Mouse (Mus musculus) layer of hippocampus, adult 8-10 months (tissue): ENCODE data around the gene Tfb2m. TPM values are rescaled to one million over a fixed set of nuclear protein-coding genes. Genes with fewer than 3 reads are reported as not detected.
A peak's percentile ranks its signal among the peaks of the same experiment; 100 is the strongest.

Experiments used
- DNase-seq, 2 experiments: peaks; one replicate each; pipeline ENCODE4 v3.0.0; 2022; ENCODE audit warnings: low spot score in 2 of 2
- total RNA-seq, 4 experiments: library from RNA; stranded (reverse); gene quantifications; 2 replicates each; pipeline ENCODE4 v1.2.4; 2022

The Tfb2m gene
- total RNA-seq, 4 experiments from 2014 or later: 20.1 to 26.4 (median 24.8) TPM

DNA sequence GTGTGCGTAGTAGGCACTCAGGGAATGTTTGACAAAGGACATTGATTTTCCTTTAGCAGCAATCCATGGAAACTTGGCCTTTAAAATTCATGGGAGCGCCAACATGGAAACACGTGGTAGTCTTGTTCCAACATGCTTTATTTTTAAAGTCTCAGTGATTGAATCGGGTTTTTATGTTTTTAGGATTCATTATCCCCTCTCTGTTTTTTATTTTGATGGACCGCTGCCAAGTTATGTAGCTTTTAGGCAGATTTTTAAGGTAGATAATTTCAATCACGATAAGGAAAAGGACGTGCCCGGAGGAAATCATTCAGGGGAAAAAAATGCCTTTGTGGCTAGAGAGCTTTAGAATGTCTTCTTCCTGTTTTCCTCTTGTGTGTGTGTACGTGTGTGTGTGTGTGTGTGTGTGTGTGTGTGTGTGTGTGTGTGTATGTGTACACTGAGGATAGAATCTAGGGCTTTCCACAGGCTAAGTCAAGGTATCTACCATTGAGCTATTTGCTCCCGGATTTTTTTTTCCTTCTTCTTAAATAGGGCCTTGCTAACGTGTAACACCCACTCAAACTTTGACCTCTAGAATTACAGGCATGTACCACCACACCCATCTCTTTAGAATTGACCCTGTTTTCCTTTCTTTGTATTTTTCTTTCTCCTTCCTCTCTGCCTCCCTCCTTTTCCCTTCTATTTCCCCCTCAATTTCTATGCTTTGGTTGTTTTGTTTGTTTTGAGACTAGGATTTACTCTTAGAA lies 13.6 kb upstream of the Tfb2m start:
- no peak for DNase-seq

DNA sequence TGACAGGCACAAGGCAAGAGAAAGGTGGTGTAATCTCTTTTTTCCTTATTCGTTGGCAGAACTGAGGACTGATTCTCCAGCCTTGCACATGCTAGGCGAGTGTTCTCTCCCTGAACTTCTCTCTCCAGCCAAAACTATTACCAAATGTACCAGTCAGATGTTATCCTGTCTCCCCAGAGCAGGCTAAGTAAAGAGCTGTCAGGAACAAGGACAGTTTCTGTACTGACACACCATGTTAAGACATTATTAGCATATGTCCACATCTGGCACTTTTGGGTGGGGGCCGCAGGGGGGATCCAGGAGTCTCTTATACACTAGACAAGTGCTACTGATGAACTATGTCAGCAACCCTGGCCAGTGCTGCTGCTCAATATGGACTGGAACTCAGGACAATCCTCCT lies 10.9 kb upstream of the Tfb2m start:
- no peak for DNase-seq

- no peak for DNase-seq
Measured at GRCm38 (mm10) chr1:179553949-179554347, 7.9 kb upstream of the Tfb2m start.

DNA sequence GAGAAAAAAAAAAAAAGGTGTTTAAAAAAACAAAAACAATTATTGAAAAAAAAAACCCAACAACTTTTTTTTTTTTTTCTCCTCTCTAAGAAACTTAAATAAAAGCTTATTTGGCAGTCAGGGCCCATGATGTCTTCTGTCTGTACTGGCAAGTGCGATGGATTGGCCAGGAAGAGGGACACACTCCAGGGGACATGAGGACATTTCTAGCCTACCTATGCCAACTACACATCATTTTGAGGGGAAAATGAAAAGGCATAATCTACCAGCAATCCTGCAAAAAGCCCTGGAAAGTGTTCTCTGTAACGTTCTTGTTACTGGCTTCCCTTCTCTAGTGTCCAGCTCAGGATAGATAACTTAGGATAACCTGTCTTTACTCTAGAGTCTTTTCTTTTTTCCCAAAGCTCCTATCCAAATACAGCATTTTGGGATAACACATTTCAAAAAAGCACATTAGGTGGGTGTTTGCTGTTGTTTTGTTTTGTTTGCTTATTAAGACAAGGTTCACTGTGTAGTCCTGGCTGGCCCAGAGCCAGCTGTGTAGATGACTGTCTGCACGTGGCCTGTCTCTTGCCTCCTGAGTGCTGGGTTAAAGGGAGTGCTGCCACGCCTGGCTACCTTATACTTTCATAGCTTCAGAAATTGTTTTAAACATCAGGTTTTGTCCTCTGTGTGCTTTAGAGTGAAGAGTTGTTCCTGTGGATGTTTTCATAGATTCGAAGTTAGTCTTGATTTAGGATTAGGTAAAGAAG lies 7.3 kb upstream of the Tfb2m start:
- no peak for DNase-seq

- DNase-seq: no peak
Measured at GRCm38 (mm10) chr1:179552751-179553150, 6.7 kb upstream of the Tfb2m start.

GRCm38 (mm10) chr1:179551921-179552320 lies 5.9 kb upstream of the Tfb2m start:
- no peak for DNase-seq

DNA sequence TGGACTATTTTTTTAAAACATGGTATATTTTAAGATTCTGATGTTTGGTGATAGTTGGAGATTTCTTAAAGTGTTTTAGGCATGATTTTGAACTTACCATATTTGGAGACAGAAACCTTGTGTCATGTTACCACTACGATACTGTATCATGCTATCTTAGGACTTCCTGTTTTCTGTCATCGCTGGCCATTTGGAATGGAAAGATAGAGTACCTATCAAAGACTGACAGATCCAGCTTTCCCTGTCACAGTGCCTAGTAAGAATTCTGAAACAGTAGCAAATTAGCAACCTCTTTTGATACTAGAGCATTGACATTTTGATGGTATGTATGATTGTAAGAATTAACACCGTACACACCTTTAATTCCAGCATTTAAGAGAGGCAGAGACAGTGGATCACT lies 5.3 kb upstream of the Tfb2m start:
- DNase-seq: no peak

DNA sequence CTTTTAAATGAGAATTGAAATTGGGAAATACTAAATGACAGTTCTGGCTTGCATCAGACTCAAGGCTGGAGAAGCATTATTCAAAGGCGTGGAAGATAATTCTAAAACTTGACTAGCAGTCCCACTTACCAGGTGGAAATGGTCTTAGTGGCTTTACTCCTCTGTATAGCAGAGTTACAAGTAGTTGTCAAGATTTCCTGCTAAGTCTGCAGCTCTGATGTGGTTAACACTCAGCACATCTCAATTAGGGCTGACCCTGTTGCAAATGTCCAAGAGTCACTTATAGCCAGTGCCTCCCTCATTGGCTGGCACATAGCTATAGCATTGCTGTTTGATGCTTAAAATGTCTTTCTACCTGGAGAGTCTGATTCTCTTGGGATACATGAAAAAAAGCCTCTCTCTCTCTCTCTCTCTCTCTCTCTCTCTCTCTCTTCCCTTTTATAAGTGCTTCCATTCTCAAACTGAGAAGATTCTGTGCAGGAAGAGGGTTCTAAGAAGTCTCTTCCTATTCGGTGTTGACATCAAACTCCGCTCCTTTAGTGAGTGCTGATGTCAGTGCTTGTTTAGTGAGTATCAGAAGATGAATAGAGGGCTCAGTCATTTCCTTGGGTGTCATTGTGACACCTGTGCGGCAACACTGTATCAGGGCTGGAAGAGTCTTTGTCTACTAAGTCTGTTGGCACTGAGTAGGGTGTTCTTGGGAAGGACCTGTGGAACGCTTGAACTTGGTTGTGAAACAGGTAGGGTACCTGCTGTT lies 3.1 kb upstream of the Tfb2m start:
- no peak for DNase-seq

GRCm38 (mm10) chr1:179548220-179548619 lies 2.2 kb upstream of the Tfb2m start:
- no peak for DNase-seq

DNA sequence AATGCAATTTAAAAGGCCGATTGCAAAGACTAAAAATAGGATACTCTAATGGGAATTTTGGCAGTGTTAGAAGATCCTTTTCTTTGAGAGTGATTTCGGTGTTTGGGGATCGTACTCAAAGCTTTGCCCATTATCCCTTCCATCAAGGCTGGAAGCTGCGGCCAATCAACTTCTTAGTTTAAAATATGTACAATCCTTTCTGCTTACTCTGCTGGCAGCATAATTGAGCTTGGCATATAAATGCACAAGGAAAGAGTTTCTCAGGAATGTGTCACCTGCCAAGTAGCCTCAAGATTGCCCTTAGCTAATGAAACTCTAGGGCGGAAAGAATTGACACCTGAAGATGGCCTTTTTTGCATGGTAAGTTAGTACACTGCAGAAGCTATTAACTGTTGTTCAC lies 1.1 kb upstream of the Tfb2m start:
- DNase-seq: no peak

DNA sequence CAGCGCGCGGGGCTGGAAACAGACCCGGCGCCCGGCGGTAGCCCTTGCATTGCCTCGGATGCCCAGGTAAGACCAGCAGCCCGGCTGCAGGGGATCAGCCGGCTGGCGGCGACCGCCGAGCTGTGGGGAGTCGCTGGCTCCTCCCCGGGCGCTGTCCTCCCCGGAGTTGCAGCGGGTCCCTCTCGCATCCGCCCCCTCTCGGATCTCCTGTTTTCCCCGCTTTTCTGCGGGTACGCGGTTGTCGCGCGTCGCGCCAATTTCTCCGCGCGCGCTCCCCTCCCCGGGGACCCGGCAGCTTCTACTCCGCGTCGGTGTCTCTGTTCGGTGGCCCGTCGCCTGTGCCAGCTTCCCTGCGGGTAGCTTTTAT lies 467 bp upstream of the Tfb2m start:
- DNase-seq: no peak

DNA sequence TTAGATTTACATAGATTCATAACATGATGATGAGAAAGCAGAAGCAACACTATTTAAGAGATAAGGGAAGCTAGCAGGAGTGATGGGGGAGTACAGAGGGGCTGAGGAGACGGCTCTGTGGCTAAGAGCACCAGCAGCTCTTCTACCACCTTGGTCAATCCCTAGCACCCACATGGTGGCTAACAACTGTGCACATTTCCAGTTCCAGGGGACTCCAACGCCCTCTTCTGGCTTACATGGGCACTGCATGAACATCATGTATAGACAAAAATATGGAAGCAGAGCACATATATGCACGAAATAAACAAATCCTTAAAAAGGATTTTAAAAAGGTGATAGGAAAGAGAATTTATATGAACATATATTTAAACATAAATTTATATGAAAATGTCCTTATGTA lies 4.6 kb downstream of the Tfb2m start:
- no peak for DNase-seq

- no peak for DNase-seq
Measured at GRCm38 (mm10) chr1:179539887-179540286, 6.2 kb downstream of the Tfb2m start.

GRCm38 (mm10) chr1:179539054-179539453 lies 7.0 kb downstream of the Tfb2m start:
- DNase-seq: no peak

GRCm38 (mm10) chr1:179519901-179520300 lies 26.2 kb downstream of the Tfb2m start:
- no peak for DNase-seq

- DNase-seq: peak; percentile 73 to 83
Measured at GRCm38 (mm10) chr1:179517713-179518465, 28.2 kb downstream of the Tfb2m start, which contains the start of gene Smyd3. TSS of gene Smyd3 (minus strand) at chr1:179518041.

- DNase-seq: no peak
Measured at GRCm38 (mm10) chr1:179516941-179517712, 28.9 kb downstream of the Tfb2m start.

DNA sequence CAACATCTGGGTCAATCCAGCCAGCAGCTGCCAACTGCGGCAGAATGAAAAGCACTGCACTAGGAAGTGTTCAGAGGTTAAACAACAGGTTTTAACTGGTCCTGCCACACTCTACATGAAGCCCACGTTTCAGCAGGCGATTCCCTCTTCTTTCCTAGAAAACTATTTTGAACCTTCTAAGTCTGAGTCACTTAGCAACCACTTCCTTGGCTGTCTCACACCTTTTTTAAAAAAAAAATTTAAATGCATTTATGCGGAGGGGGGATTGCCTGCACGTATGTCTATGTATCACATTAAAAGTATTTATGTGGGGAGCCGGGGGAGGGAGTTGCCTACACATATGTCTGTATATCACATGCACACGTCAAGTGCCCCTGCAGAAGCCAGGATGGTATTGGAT lies 34.2 kb downstream of the Tfb2m start:
- DNase-seq: no peak

- no peak for DNase-seq
Measured at GRCm38 (mm10) chr1:179510546-179511340, 35.3 kb downstream of the Tfb2m start.
